Mouse (Mus musculus): ENCODE data around the gene Sft2d2.

The Sft2d2 gene

DNA sequence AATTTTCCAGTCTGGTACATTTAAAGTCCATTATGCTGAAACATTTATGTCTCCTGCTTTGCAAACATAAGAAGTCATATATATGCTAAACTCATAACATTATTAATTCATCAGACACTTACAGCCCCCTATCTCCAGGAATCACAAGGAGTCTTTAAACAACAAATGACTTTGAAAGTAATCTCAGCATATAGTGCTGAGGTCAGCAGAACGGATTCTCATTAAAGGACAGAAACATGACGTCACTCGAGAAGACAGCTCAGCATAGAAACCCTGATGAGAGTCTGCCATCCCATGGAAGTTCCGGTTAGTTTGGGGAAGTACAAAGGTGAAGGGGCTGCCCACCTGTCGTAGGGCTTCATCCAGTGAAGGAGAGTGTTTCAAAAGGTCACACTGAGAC lies 64.7 kb downstream of the Sft2d2 start:
- DNase-seq, result no peak

Data from liver (tissue).